Mouse (Mus musculus) ES-E14 (cell line): Measurements from ENCODE around the gene Atf3.

ENCODE experiments used
- HCFC1 ChIP-seq: IDR thresholded peaks from 2 replicates; pipeline ENCODE4 v1.6.1; 2012; ENCODE audit warnings: low read length, inconsistent platforms, borderline replicate concordance; ENCODE audit not compliant: insufficient read depth
- MAFK ChIP-seq: IDR thresholded peaks from 2 replicates; pipeline ENCODE4 v1.6.1; 2014; ENCODE audit warnings: mild to moderate bottlenecking, low read depth, low read length, inconsistent platforms; ENCODE audit not compliant: insufficient read depth
- ZC3H11A ChIP-seq: IDR thresholded peaks from 2 replicates; pipeline ENCODE4 v1.6.1; 2012; ENCODE audit warnings: low read depth, mild to moderate bottlenecking, inconsistent platforms, low read length, borderline replicate concordance
- ZNF384 ChIP-seq: IDR thresholded peaks from 2 replicates; pipeline ENCODE4 v1.6.1; 2012; ENCODE audit warnings: low read depth, low read length, inconsistent platforms

DNA sequence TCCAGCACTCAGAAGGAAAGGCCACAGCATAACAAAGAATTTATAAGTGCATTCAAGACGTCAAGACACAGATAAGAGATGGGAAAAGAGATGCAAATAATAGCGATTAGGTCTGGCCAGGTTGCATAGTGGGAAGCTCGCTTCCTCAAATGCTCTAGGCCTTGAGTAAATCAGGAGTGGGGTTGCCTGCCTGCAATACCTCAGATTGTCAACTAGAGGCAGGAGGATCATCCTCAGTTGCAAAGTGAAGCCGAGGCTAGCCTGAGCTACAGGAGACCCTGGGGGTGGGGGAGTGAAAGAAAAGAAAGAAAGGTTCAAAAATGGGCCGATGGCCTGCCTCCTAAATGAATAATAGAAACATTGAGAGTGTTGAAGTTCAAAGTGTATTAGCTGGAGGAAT is 12.0 kb downstream of the Atf3 start:
- TF ChIP-seq ZNF384 (no peak), ZC3H11A (no peak), HCFC1 (no peak), MAFK (no peak)
